In genomic region chr10:95991176-95991575, GRCm38 (mm10) we compare ENCODE assay signal across 26 mouse cellular contexts. TPM values are rescaled to one million over a fixed set of nuclear protein-coding genes. Genes with fewer than 3 reads are reported as not detected.
DNase-seq lines count a peak whose midpoint lies in the region; ATAC-seq and TF ChIP-seq lines count a peak whose summit lies in the region.
"Had no signal": no experiment of that assay in that cellular context is flagged by ENCODE, and none has a peak within 500 bp of the region (broad histone marks: within the 10 kb centered on the region; RNA-seq: fewer than 3 reads in every experiment).

No protein-coding gene starts in this region.

- no peak for TF ChIP-seq POLR2A in limb, embryonic 14.5 days (IDR thresholded peaks at IDR 0.05; ENCODE audit: borderline replicate concordance, extremely low read depth, insufficient read depth, insufficient read length)

- no peaks in the 10 kb centered on the region for H3K9me3 ChIP-seq in limb, embryonic 14.5 days (ENCODE audit: control insufficient read depth, low read length)
- no peaks in the 10 kb centered on the region for H3K9me3 ChIP-seq in limb, embryonic 10.5 days (replicated peaks)
- H3K9me3 ChIP-seq in intestine, embryonic 15.5 days: no peaks in the 10 kb centered on the region
- H3K9me3 ChIP-seq: forebrain, embryonic 10.5 days; G1E; hindbrain, embryonic 15.5 days; kidney, embryonic 15.5 days; liver, embryonic 12.5 days; lung, embryonic 15.5 days; midbrain, embryonic 12.5 days; neural tube, embryonic 12.5 days had no signal

- H3K36me3 ChIP-seq in limb, embryonic 14.5 days (ENCODE audit: control insufficient read depth, insufficient read depth, low read length): 0 out of 2 replicates have a peak, but pooled peaks cover 3% of the 10 kb centered on the region
- no peaks in the 10 kb centered on the region for H3K36me3 ChIP-seq in limb, embryonic 10.5 days
- H3K36me3 ChIP-seq in intestine, embryonic 15.5 days: no peaks in the 10 kb centered on the region
- H3K36me3 ChIP-seq: forebrain, embryonic 10.5 days; lung, embryonic 15.5 days; midbrain, embryonic 12.5 days; neural tube, embryonic 12.5 days had no signal

- H3K27me3 ChIP-seq in limb, embryonic 14.5 days (ENCODE audit: control insufficient read depth, insufficient read depth, low read length): no peaks in the 10 kb centered on the region
- H3K27me3 ChIP-seq in limb, embryonic 10.5 days (ENCODE audit: low read depth, poor library complexity, severe bottlenecking): no peaks in the 10 kb centered on the region
- no peaks in the 10 kb centered on the region for H3K27me3 ChIP-seq in intestine, embryonic 15.5 days (replicated peaks)
- H3K27me3 ChIP-seq: CH12.LX; hindbrain, embryonic 15.5 days; kidney, embryonic 15.5 days; liver, embryonic 12.5 days; lung, embryonic 15.5 days; midbrain, embryonic 12.5 days; neural tube, embryonic 12.5 days had no signal

- no peak for ATAC-seq in limb, embryonic 14.5 days (ENCODE audit: low FRiP score, low read depth)
- ATAC-seq in intestine, embryonic 15.5 days: no peak
- ATAC-seq: activated CD4-positive, CD25-positive, alpha-beta regulatory T cell, adult 4 months; forebrain, embryonic 16.5 days; liver, embryonic 12.5 days had no signal

- no peak overlapping the region for H3K4me2 ChIP-seq in limb, embryonic 14.5 days (replicated peaks; ENCODE audit: low read depth, low read length, severe bottlenecking)
- no peak overlapping the region for H3K4me2 ChIP-seq in intestine, embryonic 15.5 days (replicated peaks)
- H3K4me2 ChIP-seq: heart, embryonic 11.5 days; hindbrain, embryonic 15.5 days; kidney, embryonic 15.5 days; liver, embryonic 12.5 days; lung, embryonic 15.5 days; midbrain, embryonic 12.5 days; neural tube, embryonic 12.5 days had no signal

- no peaks in the 10 kb centered on the region for H3K4me1 ChIP-seq in limb, embryonic 14.5 days (ENCODE audit: control insufficient read depth, insufficient read depth, low read length)
- no peaks in the 10 kb centered on the region for H3K4me1 ChIP-seq in limb, embryonic 10.5 days
- no peaks in the 10 kb centered on the region for H3K4me1 ChIP-seq in intestine, embryonic 15.5 days (replicated peaks)
- H3K4me1 ChIP-seq: forebrain, embryonic 10.5 days; hindbrain, embryonic 15.5 days; kidney, embryonic 15.5 days; lung, embryonic 15.5 days; midbrain, embryonic 12.5 days; neural tube, embryonic 12.5 days had no signal

- no peak overlapping the region for H3K27ac ChIP-seq in limb, embryonic 14.5 days (replicated peaks; ENCODE audit: low read depth, low read length)
- H3K27ac ChIP-seq in limb, embryonic 10.5 days: no peak overlapping the region
- no peak overlapping the region for H3K27ac ChIP-seq in intestine, embryonic 15.5 days
- H3K27ac ChIP-seq: forebrain, embryonic 10.5 days; hindbrain, embryonic 15.5 days; kidney, embryonic 15.5 days; layer of hippocampus, adult 2 months; liver, embryonic 12.5 days; lung, embryonic 15.5 days; midbrain, embryonic 12.5 days; neural tube, embryonic 12.5 days had no signal

- DNase-seq in adrenal gland, postnatal 14 days: peak; percentile 56
- DNase-seq in adrenal gland, adult 18-20 months (ENCODE audit: low spot score in 2 of 2): no peak
- peak; percentile 33 for DNase-seq in limb, embryonic 14.5 days (ENCODE audit: low spot score)
- no peak for DNase-seq in limb, embryonic 10.5 days (ENCODE audit: low spot score)
- peak; percentile 23 for DNase-seq in 416B (ENCODE audit: low read depth)
- DNase-seq in adrenal gland, postnatal 36 days: peak; percentile 42 to 45
- DNase-seq: B cell, adult 2 months; cerebellum, adult 9-10 months; gastrocnemius, postnatal 14 days; heart, adult 11 months; right cerebral cortex, postnatal 14 days; spleen, adult 18-20 months had no signal

- WGBS in limb, embryonic 14.5 days: 79% methylated on average over 1 of the region's 1 CpGs
- 89% methylated on average over 1 of the region's 1 CpGs for WGBS in limb, embryonic 10.5 days
- 84% methylated on average over 1 of the region's 1 CpGs for WGBS in intestine, embryonic 15.5 days

- H3K9ac ChIP-seq in limb, embryonic 14.5 days (ENCODE audit: low read depth, low read length, severe bottlenecking): no peak overlapping the region
- H3K9ac ChIP-seq in intestine, embryonic 15.5 days: no peak overlapping the region
- H3K9ac ChIP-seq: hindbrain, embryonic 15.5 days; kidney, embryonic 15.5 days; liver, embryonic 12.5 days; lung, embryonic 15.5 days; midbrain, embryonic 12.5 days; neural tube, embryonic 12.5 days had no signal

- no peak overlapping the region for H3K4me3 ChIP-seq in limb, embryonic 14.5 days (replicated peaks; ENCODE audit: low read length)
- no peak overlapping the region for H3K4me3 ChIP-seq in limb, embryonic 10.5 days
- H3K4me3 ChIP-seq in intestine, embryonic 15.5 days (replicated peaks): no peak overlapping the region
- H3K4me3 ChIP-seq: forebrain, embryonic 10.5 days; hindbrain, embryonic 15.5 days; kidney, embryonic 15.5 days; layer of hippocampus, adult 2 months; liver, embryonic 12.5 days; lung, embryonic 15.5 days; midbrain, embryonic 12.5 days; neural tube, embryonic 12.5 days had no signal

RNA-seq across cellular contexts. Expression of gene Eea1, which starts 50.7 kb away (rescaled TPM):
- total RNA-seq in adrenal gland, postnatal 14 days (2021): 31.7 and 33.1 TPM in 2 replicates
- 10 to 100 TPM; 20.5 to 47.4 TPM for total RNA-seq in adrenal gland, adult 18-20 months (2021)
- polyA plus RNA-seq in limb, embryonic 14.5 days (2012; rRNA removed): 10.1 and 11.4 TPM in 2 replicates
- polyA plus RNA-seq in limb, embryonic 14.5 days (2014; fragmentation: Nextera tagmentation; extraction: Ambion mirVana): 23.0 and 24.0 TPM in 2 replicates
- 5.1 and 6.1 TPM in 2 replicates for polyA plus RNA-seq in limb, embryonic 10.5 days (2016; fragmentation: Nextera tagmentation; extraction: Ambion mirVana)
- 10 to 100 TPM; 27.0 to 42.1 TPM for total RNA-seq in adrenal gland, postnatal 36 days (2021)
- polyA plus RNA-seq in intestine, embryonic 15.5 days (2015; fragmentation: Nextera tagmentation; extraction: Ambion mirVana): 19.9 and 22.4 TPM in 2 replicates

Comparison
In these comparisons a context has a peak if more than half of its experiments do, and no peak if none do; other contexts are left out.
1. DNase-seq: peak in adrenal gland, postnatal 14 days (single experiment), limb, embryonic 14.5 days (single experiment), 416B (single experiment) and adrenal gland, postnatal 36 days (2 of 2); none in adrenal gland, adult 18-20 months (0 of 2) and limb, embryonic 10.5 days (single experiment).